Mouse (Mus musculus) mouse embryonic stem cell (cell line): ENCODE measurements around the gene Fam189a1.

ENCODE experiments used
- in situ Hi-C, 2 experiments: fragments of 300-500 bp; cut with MboI; formaldehyde crosslinking; loops; 1 replicate in 1 of 2; 3 replicates in 1 of 2; pipeline ENCODE4 v1.14.3; 2019 to 2020; ENCODE audit warnings: low sequenced_read_pairs in 2 of 2, low pct_unique_long_range_greater_than_20kb in 1 of 2, mixed read lengths in 1 of 2; ENCODE audit not compliant: unreplicated experiment in 1 of 2

Fam189a1 gene

GRCm38 (mm10) chr7:65056864-65057263, 99.5 kb downstream of the Fam189a1 start:
- in situ Hi-C loops: no loop called here

- in situ Hi-C loops: no loop called here
Observed at GRCm38 (mm10) chr7:65051986-65052385, 104.4 kb downstream of the Fam189a1 start.

- in situ Hi-C loops: no loop called here
Observed at GRCm38 (mm10) chr7:65049236-65049954, 107.0 kb downstream of the Fam189a1 start.

GRCm38 (mm10) chr7:65047700-65048099, 108.7 kb downstream of the Fam189a1 start:
- in situ Hi-C loops: no loop called here

GRCm38 (mm10) chr7:65046690-65047089, 109.7 kb downstream of the Fam189a1 start:
- in situ Hi-C loops: no loop called here

GRCm38 (mm10) chr7:65044280-65044679, 112.1 kb downstream of the Fam189a1 start:
- in situ Hi-C loops: no loop called here

GRCm38 (mm10) chr7:65041106-65041505, 115.3 kb downstream of the Fam189a1 start:
- in situ Hi-C loops: no loop called here

- in situ Hi-C loops: no loop called here
Observed at GRCm38 (mm10) chr7:65031741-65032140, 124.6 kb downstream of the Fam189a1 start.

- in situ Hi-C loops: no loop called here
Observed at GRCm38 (mm10) chr7:65031195-65031594, 125.2 kb downstream of the Fam189a1 start.

- in situ Hi-C loops: no loop called here
Observed at GRCm38 (mm10) chr7:65029985-65030384, 126.4 kb downstream of the Fam189a1 start.

- in situ Hi-C loops: no loop called here
Observed at GRCm38 (mm10) chr7:65021298-65021697, 135.1 kb downstream of the Fam189a1 start.

- in situ Hi-C loops: no loop called here
Observed at GRCm38 (mm10) chr7:65018036-65018679, 138.2 kb downstream of the Fam189a1 start.

- in situ Hi-C loops: no loop called here
Observed at GRCm38 (mm10) chr7:65017348-65017747, 139.0 kb downstream of the Fam189a1 start.

GRCm38 (mm10) chr7:65011133-65011532, 145.2 kb downstream of the Fam189a1 start:
- in situ Hi-C loops: no loop called here

GRCm38 (mm10) chr7:65010275-65010674, 146.1 kb downstream of the Fam189a1 start:
- in situ Hi-C loops: no loop called here

GRCm38 (mm10) chr7:65005731-65006130, 150.6 kb downstream of the Fam189a1 start:
- in situ Hi-C loops: no loop called here

- in situ Hi-C loops: no loop called here
Observed at GRCm38 (mm10) chr7:64999718-65000214, 156.6 kb downstream of the Fam189a1 start.

- in situ Hi-C loops: no loop called here
Observed at GRCm38 (mm10) chr7:64997743-64998142, 158.6 kb downstream of the Fam189a1 start.

GRCm38 (mm10) chr7:64995946-64996444, 160.4 kb downstream of the Fam189a1 start:
- in situ Hi-C loops: no loop called here

GRCm38 (mm10) chr7:64989406-64989805, 167.0 kb downstream of the Fam189a1 start:
- in situ Hi-C loops: no loop called here
